Mouse (Mus musculus): ENCODE measurements around the gene Tbck. TPM values are rescaled to one million over a fixed set of nuclear protein-coding genes. Genes with fewer than 3 reads are reported as not detected.

Gene Tbck
- polyA plus RNA-seq, 1 experiment from 2014 or later: 28.8 TPM

DNA sequence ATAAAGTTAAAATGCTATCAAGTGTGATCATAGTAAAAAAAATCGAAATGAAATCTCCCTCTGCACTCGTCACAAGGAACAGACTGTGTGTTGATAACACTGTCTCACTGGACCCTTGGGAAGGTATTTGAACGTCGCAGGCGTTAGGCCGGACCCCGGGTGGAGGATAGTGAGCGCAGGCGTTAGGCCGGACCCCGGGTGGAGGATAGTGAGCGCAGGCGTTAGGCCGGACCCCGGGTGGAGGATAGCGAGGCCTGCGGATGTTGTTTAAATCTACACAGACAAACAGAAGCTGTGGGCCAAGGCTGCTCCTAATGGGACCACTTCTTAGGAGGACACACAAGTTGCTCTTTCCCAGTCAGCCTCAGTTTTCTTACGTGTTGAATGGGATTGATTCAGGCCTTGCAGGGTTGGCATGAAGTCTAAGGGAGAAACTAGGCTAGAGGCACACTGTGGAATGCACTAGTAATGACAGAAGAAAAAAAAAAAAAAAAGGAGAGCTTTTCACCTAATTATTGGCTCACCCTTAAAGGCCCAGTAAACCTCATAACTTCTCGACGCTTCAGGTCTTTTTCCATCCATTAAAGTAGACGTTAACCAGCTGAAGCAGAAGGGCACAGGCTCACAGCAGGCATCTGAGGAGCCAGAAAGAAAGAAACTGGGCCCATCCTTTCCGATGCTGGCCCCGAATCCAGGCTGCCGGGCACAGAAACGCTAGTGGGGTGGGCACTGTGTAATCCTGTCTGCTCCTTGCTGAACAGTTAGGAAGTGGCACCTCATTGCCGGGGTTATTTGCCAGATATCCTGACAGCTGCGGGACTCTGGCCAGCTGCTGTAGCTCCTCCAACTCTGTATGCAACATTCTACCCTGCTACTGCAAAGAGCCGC is 168.1 kb downstream of the Tbck start:
- WGBS: 73% methylated on average over 28 of the region's 28 CpGs
- H3K9ac ChIP-seq (ENCODE audit: low read depth, low read length): no peak overlapping the region
- H3K4me3 ChIP-seq (ENCODE audit: low read depth, low read length): no peak overlapping the region
- no peaks in the 10 kb centered on the region for H3K27me3 ChIP-seq (ENCODE audit: control insufficient read depth, insufficient read depth, low read length)
- H3K36me3 ChIP-seq (ENCODE audit: control insufficient read depth, insufficient read depth, low read length): no peaks in the 10 kb centered on the region
- H3K9me3 ChIP-seq (ENCODE audit: control insufficient read depth, low read length): no peaks in the 10 kb centered on the region
- ATAC-seq (ENCODE audit: low FRiP score) (no peak), DNase-seq (ENCODE audit: low spot score) (no peak)
- H3K4me2 ChIP-seq (replicated peaks; ENCODE audit: low read depth, low read length): no peak overlapping the region
- no peak overlapping the region for H3K27ac ChIP-seq (ENCODE audit: low read depth, low read length)
- no peaks in the 10 kb centered on the region for H3K4me1 ChIP-seq (replicated peaks; ENCODE audit: control insufficient read depth, insufficient read depth, low read length)

DNA sequence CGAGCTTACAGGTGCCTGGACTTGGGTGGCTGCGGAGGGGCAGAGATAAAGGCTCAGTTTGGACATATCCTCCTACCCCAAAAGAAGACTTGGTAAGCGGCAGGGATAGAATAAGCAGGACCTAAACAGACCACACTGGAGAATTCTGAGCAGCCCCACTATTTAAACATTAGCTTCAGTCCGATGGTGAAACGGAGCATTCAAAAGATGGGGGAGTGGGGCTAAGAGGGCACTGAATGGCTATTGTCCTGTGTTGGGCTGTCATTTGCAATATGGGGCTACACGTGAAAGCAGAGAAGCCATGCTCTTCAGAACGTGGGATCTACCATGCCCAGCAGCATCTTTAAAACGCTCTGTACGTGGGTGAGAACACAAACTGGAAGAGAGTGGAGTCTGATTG is 170.3 kb downstream of the Tbck start:
- no peak overlapping the region for H3K9ac ChIP-seq (ENCODE audit: low read depth, low read length)
- H3K27me3 ChIP-seq (ENCODE audit: control insufficient read depth, insufficient read depth, low read length): no peaks in the 10 kb centered on the region
- no peak overlapping the region for H3K4me2 ChIP-seq (replicated peaks; ENCODE audit: low read depth, low read length)
- H3K4me3 ChIP-seq (ENCODE audit: low read depth, low read length): no peak overlapping the region
- no peaks in the 10 kb centered on the region for H3K4me1 ChIP-seq (replicated peaks; ENCODE audit: control insufficient read depth, insufficient read depth, low read length)
- H3K27ac ChIP-seq (ENCODE audit: low read depth, low read length): no peak overlapping the region
- H3K36me3 ChIP-seq (ENCODE audit: control insufficient read depth, insufficient read depth, low read length): no peaks in the 10 kb centered on the region
- 88% methylated on average over 9 of the region's 9 CpGs for WGBS
- DNase-seq (ENCODE audit: low spot score) (no peak), ATAC-seq (ENCODE audit: low FRiP score) (no peak)
- no peaks in the 10 kb centered on the region for H3K9me3 ChIP-seq (ENCODE audit: control insufficient read depth, low read length)

DNA sequence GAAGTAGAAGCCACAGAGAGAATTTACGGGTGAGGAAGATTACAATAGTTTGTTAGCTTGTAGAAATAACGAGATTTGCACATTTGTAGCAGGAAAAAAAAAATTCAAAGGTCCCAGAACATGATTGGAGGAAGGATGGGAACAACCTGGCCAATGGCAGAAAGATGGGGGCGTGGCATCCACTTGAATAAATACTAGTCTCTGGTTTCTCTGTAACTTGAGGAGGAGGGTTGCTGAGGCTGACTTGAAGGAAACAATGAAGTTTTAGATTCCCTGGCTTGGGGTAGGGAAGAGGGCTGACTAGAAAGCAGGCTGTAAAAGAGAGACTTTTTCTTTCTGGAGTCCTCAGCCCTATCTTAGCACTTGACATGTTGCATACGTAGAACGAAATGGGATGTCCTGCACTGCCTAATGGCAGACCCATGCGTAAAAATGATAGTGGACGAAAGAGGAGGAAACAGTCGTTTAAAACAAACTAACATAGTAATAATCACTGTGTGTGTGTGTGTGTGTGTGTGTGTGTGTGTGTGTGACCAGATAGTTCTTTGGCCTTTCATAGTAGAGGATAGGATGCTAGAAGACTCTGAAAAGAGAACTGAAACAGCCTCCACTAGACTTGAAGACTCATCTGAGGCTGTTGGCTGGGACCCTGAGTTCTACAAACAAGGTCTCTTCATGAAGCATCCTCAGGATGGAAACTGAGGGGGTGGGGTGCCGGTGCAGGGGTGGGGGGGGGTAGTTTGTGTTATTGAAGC is 171.7 kb downstream of the Tbck start:
- H3K4me3 ChIP-seq (ENCODE audit: low read depth, low read length): no peak overlapping the region
- H3K9me3 ChIP-seq (ENCODE audit: control insufficient read depth, low read length): no peaks in the 10 kb centered on the region
- no peak overlapping the region for H3K27ac ChIP-seq (ENCODE audit: low read depth, low read length)
- no peaks in the 10 kb centered on the region for H3K27me3 ChIP-seq (ENCODE audit: control insufficient read depth, insufficient read depth, low read length)
- DNase-seq (ENCODE audit: low spot score): peak; percentile 41
- 67% methylated on average over 9 of the region's 9 CpGs for WGBS
- H3K4me1 ChIP-seq (replicated peaks; ENCODE audit: control insufficient read depth, insufficient read depth, low read length): no peaks in the 10 kb centered on the region
- ATAC-seq (ENCODE audit: low FRiP score): no peak
- no peaks in the 10 kb centered on the region for H3K36me3 ChIP-seq (ENCODE audit: control insufficient read depth, insufficient read depth, low read length)
- no peak overlapping the region for H3K4me2 ChIP-seq (replicated peaks; ENCODE audit: low read depth, low read length)
- H3K9ac ChIP-seq (ENCODE audit: low read depth, low read length): no peak overlapping the region

DNA sequence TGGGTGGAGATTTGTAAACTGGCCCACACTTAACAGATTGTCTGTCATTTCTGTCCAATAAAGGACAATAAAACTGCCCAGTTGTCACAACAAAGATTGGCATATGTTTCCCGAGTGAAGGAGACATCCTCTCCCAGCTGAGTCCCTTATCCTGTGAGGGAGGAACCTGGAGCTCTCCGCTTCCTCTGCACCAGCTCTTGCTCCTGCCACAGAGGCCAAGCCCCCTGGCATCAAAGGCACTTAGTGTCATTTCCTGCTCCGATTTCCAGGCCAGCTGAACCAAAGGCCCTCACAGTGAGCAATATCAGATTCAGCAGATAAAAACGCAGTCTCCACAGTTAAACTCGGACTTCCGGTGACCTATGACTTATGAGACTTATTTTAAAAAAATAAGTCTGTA is 172.7 kb downstream of the Tbck start:
- no peak overlapping the region for H3K9ac ChIP-seq (ENCODE audit: low read depth, low read length)
- no peak overlapping the region for H3K4me2 ChIP-seq (replicated peaks; ENCODE audit: low read depth, low read length)

DNA sequence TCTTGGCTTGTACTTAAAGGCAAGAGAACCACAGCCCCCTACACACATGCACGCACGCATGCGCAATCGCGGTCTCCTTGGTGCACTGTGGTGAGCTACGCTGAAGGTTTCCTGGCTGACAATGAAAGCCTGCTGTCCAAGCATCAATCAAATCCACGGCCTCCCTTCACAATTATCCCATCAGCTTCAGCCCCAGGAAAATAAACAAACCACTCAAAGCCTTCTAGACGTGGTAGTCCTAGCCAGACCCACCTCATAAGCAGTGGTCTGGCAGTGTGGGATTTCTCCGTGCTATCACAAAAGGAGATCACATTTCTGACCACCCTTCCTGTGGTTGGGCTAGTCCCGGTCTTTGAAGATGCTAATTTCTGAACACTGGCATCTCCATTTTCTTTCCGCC is 174.9 kb downstream of the Tbck start:
- Histone ChIP-seq H3K36me3 (ENCODE audit: control insufficient read depth, insufficient read depth, low read length) (no peaks in the 10 kb centered on the region), H3K27me3 (ENCODE audit: control insufficient read depth, insufficient read depth, low read length) (no peaks in the 10 kb centered on the region), H3K4me2 (replicated peaks; ENCODE audit: low read depth, low read length) (no peak overlapping the region), H3K4me1 (replicated peaks; ENCODE audit: control insufficient read depth, insufficient read depth, low read length) (no peaks in the 10 kb centered on the region), H3K27ac (ENCODE audit: low read depth, low read length) (no peak overlapping the region), H3K4me3 (ENCODE audit: low read depth, low read length) (no peak overlapping the region), H3K9ac (ENCODE audit: low read depth, low read length) (no peak overlapping the region), H3K9me3 (ENCODE audit: control insufficient read depth, low read length) (no peaks in the 10 kb centered on the region)
- no peak for ATAC-seq (ENCODE audit: low FRiP score)
- WGBS: 70% methylated on average over 11 of the region's 11 CpGs
- no peak for DNase-seq (ENCODE audit: low spot score)

More for the DNA sequence above, 172.7 kb downstream of the Tbck start:
- no peak for DNase-seq (ENCODE audit: low spot score)
- ATAC-seq (ENCODE audit: low FRiP score): no peak
- no peak overlapping the region for H3K27ac ChIP-seq (ENCODE audit: low read depth, low read length)
- H3K4me1 ChIP-seq (replicated peaks; ENCODE audit: control insufficient read depth, insufficient read depth, low read length): no peaks in the 10 kb centered on the region
- 68% methylated on average over 6 of the region's 6 CpGs for WGBS
- H3K4me3 ChIP-seq (ENCODE audit: low read depth, low read length): no peak overlapping the region
- no peaks in the 10 kb centered on the region for H3K27me3 ChIP-seq (ENCODE audit: control insufficient read depth, insufficient read depth, low read length)
- no peaks in the 10 kb centered on the region for H3K36me3 ChIP-seq (ENCODE audit: control insufficient read depth, insufficient read depth, low read length)
- no peaks in the 10 kb centered on the region for H3K9me3 ChIP-seq (ENCODE audit: control insufficient read depth, low read length)

DNA sequence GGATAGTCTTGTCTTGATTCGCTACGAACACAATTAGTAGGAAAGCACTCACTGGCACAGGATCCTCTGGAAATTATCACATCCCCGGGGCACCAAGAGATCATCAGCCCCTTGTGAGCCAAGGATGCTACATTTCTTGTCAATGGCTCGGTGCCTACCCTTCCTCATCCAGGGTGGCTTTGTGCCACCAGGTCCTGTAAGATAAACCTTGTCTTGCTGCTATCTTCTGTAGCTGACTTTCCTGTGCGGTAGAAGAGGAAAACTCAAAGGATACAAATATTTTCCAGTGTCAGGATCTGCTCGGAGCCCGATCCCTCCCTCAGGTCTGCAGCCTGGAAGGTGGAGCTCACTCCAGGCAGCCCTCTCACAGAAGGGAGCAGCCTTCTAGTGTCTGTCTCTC is 175.6 kb downstream of the Tbck start:
- no peak overlapping the region for H3K4me2 ChIP-seq (replicated peaks; ENCODE audit: low read depth, low read length)
- no peaks in the 10 kb centered on the region for H3K36me3 ChIP-seq (ENCODE audit: control insufficient read depth, insufficient read depth, low read length)
- WGBS: 87% methylated on average over 7 of the region's 7 CpGs
- H3K4me3 ChIP-seq (ENCODE audit: low read depth, low read length): no peak overlapping the region
- no peak overlapping the region for H3K27ac ChIP-seq (ENCODE audit: low read depth, low read length)
- no peak overlapping the region for H3K9ac ChIP-seq (ENCODE audit: low read depth, low read length)
- no peaks in the 10 kb centered on the region for H3K9me3 ChIP-seq (ENCODE audit: control insufficient read depth, low read length)
- no peaks in the 10 kb centered on the region for H3K4me1 ChIP-seq (replicated peaks; ENCODE audit: control insufficient read depth, insufficient read depth, low read length)
- DNase-seq (ENCODE audit: low spot score) (no peak), ATAC-seq (ENCODE audit: low FRiP score) (no peak)
- no peaks in the 10 kb centered on the region for H3K27me3 ChIP-seq (ENCODE audit: control insufficient read depth, insufficient read depth, low read length)

DNA sequence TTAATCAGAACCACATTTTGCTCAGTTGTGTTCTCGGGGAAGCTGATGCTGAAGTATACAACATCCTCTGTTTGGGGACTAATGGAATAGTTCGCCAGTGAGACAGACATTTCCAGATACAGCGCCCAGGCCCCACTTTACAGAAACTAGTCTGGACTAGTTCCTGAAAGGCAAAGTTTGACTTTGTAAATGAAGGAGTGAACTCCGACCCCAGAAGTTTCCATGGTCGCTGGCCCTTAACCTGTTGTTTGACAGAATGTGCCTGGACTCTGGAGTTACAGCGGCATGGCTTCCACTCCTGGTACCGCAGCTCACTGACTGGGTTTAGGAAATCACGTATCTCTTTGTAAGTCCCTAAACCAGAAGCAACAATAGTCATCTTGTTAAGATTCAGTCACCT is 176.9 kb downstream of the Tbck start:
- H3K4me2 ChIP-seq (replicated peaks; ENCODE audit: low read depth, low read length): no peak overlapping the region
- H3K4me1 ChIP-seq (replicated peaks; ENCODE audit: control insufficient read depth, insufficient read depth, low read length): no peaks in the 10 kb centered on the region
- ATAC-seq (ENCODE audit: low FRiP score): no peak
- WGBS: 77% methylated on average over 8 of the region's 8 CpGs
- no peak overlapping the region for H3K9ac ChIP-seq (ENCODE audit: low read depth, low read length)
- H3K27me3 ChIP-seq (ENCODE audit: control insufficient read depth, insufficient read depth, low read length): no peaks in the 10 kb centered on the region
- H3K36me3 ChIP-seq (ENCODE audit: control insufficient read depth, insufficient read depth, low read length): no peaks in the 10 kb centered on the region
- no peaks in the 10 kb centered on the region for H3K9me3 ChIP-seq (ENCODE audit: control insufficient read depth, low read length)
- no peak overlapping the region for H3K4me3 ChIP-seq (ENCODE audit: low read depth, low read length)
- H3K27ac ChIP-seq (ENCODE audit: low read depth, low read length): no peak overlapping the region
- DNase-seq (ENCODE audit: low spot score): no peak

DNA sequence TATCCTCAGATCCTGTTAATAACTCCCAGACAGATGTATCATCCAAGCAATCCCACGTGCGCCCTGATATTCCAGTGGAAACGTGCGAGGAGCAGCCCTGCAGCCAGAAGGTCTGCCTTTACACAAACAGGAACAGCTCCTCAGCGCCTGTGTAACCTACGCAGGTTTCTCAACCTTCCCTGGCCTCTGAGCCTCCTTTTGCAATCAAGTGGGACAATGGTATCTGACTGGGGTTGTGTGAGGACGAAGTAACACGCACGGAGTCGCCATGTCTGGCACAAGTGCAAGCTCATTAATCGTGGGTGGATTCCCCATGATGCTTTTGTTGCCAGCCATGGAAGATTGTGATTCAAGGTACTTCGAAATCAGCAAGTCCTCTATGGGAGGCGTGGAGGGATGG is 179.9 kb downstream of the Tbck start:
- DNase-seq (ENCODE audit: low spot score) (no peak), ATAC-seq (ENCODE audit: low FRiP score) (no peak)
- Histone ChIP-seq H3K9ac (ENCODE audit: low read depth, low read length) (no peak overlapping the region), H3K27me3 (ENCODE audit: control insufficient read depth, insufficient read depth, low read length) (no peaks in the 10 kb centered on the region), H3K27ac (ENCODE audit: low read depth, low read length) (no peak overlapping the region), H3K9me3 (ENCODE audit: control insufficient read depth, low read length) (no peaks in the 10 kb centered on the region), H3K36me3 (ENCODE audit: control insufficient read depth, insufficient read depth, low read length) (no peaks in the 10 kb centered on the region), H3K4me3 (ENCODE audit: low read depth, low read length) (no peak overlapping the region), H3K4me2 (replicated peaks; ENCODE audit: low read depth, low read length) (no peak overlapping the region), H3K4me1 (replicated peaks; ENCODE audit: control insufficient read depth, insufficient read depth, low read length) (no peaks in the 10 kb centered on the region)
- 86% methylated on average over 13 of the region's 13 CpGs for WGBS
